Mouse (Mus musculus) cerebellum, adult 2 months (tissue): ENCODE data around the gene Ankle1.

Experiments used
- CTCF ChIP-seq: fragments of 200-500 bp; IDR thresholded peaks from 2 replicates; pipeline ENCODE4 v1.5.1; 2011; ENCODE audit warnings: low read depth, mild to moderate bottlenecking, control low read depth, low read length, moderate library complexity, borderline replicate concordance; ENCODE audit not compliant: insufficient read depth
- POLR2A ChIP-seq: fragments of 200-500 bp; IDR thresholded peaks from 2 replicates; pipeline ENCODE4 v1.6.1; 2011; ENCODE audit warnings: low read length, control low read depth, borderline replicate concordance; ENCODE audit not compliant: insufficient read depth

GRCm38 (mm10) chr8:71381421-71381970, 24.3 kb upstream of the Ankle1 start, which contains the start of gene Nr2f6:
- no peak for TF ChIP-seq CTCF
- no peak for TF ChIP-seq POLR2A
